Mouse (Mus musculus) G1E-ER4 (cell line): ENCODE results near the gene Rps15. TPM values are rescaled to one million over a fixed set of nuclear protein-coding genes. Genes with fewer than 3 reads are reported as not detected.

Experiments used
- GATA1 ChIP-seq: IDR thresholded peaks from one replicate; pipeline ENCODE4 v1.8.0; 2012; ENCODE audit warnings: low read length, inconsistent platforms
- polyA plus RNA-seq: library from polyadenylated mRNA; stranded (reverse); fragments of >175 nt; gene quantifications from 2 replicates; pipeline ENCODE4 v1.2.3, GENCODE M21; 2012

The Rps15 gene
- polyA plus RNA-seq, 1 experiment = 5,691 TPM

DNA sequence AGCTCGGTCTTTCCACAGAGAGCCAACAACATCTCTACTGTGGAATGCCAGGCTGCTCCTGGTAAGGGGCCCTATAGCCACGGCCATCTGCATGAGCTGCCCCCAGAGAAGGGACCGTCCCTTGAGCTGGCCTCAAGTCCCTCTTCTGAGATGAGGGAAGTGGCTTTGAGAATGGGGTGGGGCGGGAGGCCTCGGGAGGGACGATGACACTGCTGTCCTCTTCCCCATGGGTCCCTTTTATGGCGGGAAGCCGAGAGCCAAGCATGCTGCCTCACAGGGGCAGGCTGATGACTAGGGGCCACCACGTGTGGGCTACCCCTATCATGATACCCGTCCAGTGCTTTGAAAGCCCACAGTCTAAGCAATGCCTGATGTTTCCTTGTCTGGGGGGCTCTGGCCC, 24.8 kb downstream of the Rps15 start:
- no peak for TF ChIP-seq GATA1

DNA sequence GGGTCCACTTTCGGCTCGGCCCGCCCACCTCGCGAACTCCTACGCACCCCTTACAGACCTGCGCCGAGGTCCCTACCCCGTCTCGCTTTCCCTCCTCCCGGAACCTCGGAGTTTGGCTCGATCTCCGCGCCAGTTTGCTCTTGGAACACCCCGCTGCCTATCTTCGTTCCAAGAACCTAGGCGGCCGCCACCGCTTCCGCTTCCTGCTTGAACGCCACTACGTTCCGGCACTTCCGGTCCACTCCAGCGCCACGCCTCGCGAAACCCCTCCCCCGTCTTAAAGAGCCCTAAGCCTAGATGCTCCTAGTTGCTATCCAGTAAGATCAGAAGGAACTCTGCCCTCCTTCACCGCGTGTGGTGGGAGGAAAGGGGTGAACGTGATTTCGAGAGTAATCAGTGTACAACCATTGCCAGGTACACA, 28.1 kb downstream of the Rps15 start, which contains the start of gene 2310011J03Rik:
2310011J03Rik (minus strand) TSS at position 198 of the 421 bp plus-strand sequence.
- no peak for TF ChIP-seq GATA1

DNA sequence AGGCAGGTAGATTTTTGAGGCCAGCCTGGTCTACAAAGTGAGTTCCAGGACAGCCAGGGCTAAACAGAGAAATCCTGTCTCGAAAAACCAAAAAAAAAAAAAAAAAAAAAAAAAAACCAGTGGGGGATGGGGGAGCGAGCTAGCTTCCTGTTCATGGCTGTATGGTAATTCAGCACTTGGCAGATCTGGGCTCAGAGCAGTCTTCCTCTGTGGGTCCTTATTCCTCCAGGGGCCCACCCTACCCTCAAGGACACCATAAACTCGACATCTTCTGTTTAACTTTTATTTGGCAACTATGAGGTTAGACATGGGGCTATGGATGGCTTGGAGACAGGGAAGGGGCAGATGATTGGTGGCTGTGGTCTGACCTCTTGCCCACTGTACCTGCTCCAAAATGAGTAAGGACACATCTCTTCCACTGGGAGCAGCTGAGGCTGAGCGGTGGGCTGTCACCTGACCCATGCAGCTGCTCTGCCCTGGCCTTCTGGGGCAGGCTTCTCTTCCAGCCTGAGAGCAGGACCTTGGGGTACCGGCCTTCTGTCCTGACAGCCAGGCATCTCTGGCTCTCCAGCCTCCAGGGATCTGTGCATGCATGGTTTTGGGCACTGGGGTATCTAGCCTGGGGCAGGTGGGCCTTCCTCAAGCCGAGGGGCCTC, 28.9 kb downstream of the Rps15 start:
- no peak for TF ChIP-seq GATA1

DNA sequence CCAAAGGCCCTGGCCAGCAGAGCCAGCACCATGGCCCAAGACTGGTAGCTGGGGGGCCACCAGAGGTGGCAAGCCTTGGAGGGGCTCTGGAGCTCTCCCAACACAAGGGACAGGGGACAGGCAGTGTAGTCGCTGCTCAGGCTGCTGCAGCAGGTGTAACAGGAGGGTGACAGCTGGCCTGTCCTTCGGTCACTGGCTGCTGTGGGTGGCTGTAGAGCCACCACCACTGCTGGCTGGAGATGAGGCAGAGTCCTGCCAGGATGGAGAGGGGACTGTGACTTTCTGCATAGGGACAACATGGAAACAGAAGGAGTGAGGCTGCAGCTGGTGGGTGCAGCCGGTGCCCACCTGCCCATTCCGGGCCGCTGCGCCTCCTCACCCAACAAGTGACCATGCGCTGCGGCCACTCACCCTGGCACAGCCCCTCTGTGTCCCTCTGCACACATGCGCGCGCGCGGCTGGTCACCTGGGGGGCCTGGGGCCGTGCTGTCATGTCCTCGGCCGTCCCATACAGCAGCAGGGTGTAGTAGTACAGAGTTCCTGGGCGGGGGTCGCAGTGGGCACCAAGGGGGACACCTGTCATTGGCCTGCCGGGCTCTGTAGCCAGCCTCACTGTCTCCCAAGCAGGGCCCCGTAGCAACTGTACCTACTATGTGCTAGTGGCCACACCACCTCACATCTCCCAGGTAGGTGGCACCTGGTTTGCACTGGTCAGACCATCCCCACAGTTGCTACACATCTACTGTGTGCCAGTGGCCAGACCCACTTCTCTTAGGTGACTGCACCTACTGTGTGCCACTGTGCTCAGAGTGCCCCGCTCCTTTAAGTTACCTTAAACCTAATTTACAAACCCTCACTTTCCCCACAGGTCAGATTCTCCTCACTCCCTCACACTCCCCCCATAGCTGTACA, 29.7 kb downstream of the Rps15 start:
- no peak for TF ChIP-seq GATA1

DNA sequence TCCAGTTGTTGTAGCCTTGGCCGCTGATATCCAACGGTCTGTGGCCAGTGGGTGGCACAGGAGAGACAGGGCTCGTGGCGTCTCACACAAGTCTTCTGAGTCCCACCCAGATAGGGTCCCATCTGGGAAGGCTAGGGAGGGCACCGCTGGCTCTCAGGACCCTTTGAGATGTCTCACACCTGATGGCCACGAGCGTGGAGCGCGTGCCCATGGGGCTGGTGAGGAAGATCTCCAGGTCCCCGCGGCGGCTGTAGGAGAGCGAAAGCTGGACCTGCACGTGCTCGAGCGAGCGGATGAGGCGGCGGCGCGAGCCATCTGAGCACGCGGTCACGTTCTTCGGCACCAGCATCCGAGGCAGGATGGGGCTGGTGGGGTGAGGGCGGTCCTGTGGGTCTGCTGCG, 30.6 kb downstream of the Rps15 start:
- TF ChIP-seq GATA1 = no peak

DNA sequence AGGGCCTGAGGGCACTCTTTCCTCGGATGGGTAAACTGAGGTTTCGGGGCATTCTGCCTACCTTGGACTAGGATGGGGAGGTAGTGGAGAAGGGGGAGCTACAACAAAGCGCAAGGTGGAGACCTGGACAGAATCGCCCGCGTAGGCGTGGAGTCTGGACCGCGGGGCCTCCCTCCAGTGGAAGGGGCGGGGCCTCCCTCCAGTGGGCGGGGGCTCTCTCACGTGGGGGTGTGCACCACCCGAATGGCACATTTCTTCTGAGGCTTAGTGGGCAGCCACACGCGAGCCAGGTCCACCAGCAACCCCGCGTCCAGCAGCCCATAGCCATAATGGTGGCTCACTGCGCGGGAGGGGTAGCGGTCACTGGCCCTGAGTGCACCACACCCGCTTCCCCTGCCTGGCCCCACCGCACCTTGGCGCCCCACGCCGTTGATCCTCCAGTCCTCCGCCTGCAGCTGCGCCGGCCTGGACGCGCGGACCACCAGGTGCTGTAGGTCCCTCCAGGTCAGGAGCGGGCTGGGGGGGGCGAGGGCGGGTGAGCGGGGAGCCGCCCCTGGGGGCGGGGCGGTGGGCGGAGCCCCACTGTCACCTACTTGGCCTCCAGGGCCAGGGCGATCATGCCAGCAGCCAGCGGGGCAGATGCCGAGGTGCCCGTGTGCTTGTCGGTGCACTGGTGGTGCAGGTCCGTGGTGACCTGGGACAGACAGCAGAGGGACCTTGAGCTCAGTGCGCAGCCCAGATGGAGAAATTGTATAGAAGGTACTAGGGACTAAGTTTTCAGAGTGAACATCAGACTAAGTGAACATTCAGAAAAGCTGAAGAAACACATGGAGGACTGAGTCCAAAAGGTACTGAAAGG, 31.2 kb downstream of the Rps15 start:
- TF ChIP-seq GATA1 = no peak

DNA sequence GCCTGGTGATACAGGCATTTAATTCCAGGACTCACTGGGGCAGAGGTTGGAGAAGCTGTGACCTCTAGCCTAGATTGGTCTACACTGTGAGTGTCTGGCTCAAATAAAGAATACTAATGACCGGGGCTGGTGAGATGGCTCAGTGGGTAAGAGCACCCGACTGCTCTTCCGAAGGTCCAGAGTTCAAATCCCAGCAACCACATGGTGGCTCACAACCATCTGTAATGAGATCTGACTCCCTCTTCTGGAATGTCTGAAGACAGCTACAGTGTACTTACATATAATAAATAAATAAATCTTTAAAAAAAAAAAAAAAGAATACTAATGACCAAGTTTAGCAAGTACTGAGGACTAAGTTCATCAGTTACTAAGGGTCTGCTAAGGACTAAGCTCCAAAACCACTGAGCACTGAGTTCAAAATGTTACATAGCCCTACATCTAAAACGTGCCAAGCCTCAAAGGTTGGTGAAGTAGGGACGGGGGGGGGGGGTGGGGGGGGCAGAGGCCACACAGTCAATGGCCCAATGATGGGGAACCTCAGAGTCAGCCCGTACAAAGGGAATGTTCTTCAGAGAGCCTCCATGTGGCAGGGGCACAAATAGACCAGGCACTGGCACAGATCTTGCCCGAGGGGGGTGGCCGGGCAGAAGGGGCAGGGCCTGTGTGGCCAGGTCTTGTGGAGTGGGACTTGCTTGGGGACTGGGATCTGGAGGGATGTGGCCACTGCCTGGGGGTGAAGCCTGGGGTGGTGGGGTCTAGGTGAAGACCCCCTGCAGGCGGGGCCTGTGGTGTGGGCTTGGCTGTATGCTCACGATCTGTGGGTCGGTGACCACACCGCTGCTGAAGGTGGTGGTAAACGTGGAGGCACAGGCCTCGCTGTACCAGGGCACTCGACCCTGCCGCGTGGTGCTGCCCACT, 32.1 kb downstream of the Rps15 start:
- TF ChIP-seq GATA1 = no peak

DNA sequence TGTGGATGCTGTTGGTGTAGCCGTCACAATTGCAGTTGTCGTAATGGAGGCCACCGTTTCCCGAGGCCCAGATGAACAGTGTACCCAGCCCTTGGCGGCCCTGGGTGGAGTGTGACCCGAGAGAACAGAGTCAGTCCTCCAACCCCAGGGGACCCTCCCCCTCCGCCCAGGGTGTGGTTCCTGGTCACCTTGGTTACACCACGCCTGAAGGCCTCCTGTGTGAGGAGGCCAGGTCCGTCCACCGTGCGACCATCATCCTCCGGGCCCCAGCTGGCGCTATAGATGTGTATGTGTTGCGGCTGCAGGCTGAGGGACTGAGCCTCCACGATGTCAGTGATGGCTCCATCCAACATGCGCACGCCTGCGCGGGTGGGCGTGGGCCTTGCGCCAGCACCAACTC, 32.8 kb downstream of the Rps15 start:
- TF ChIP-seq GATA1 = no peak

DNA sequence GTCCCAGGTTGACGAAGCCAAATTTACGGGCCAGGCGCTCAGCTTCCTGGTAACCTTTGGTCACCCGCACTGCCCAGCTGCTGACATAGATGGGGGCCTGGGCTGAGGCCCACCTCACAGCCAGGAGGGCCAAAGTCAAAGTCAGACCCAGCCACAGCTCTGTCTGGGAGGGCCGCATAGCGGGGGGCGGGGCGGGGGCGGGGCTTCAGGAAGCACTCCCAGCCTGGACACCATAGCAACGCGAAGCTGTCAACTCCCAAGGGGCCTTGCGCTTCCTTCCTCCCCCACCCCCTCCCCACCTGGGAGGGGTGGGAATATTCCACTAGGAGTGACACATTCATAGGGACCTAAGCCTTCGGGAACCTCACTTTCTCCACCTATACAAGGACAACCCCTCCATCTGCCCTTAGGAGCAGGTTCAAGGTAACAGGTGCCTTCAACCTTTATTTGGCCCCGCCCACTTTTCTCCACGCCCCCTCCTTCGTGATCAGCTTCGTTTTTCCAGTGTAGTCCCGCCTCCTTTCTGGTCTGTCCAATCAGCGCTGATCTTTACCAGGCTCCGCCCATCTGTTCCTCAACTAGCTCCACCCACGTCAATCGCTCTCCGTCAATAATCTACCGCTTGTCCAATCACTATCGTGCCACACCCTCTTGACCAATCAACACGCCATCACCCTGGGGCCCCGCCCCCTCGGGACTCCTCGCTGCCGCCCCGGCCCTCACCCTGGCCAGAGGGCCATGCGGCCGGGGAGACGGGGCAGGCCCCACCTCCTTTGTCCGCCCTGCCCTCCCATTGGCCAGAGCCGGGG, 37.2 kb downstream of the Rps15 start, which contains the start of the genes Pcsk4 and Reep6:
Pcsk4 (minus strand) TSS at position 226 of the 809 bp plus-strand sequence.
Reep6 (plus strand) TSS at position 681 of the 809 bp plus-strand sequence.
- TF ChIP-seq GATA1 = no peak

- TF ChIP-seq GATA1 = no peak
These were observed 37.8 kb downstream of the Rps15 start for GRCm38 (mm10) chr10:80330084-80330483.

DNA sequence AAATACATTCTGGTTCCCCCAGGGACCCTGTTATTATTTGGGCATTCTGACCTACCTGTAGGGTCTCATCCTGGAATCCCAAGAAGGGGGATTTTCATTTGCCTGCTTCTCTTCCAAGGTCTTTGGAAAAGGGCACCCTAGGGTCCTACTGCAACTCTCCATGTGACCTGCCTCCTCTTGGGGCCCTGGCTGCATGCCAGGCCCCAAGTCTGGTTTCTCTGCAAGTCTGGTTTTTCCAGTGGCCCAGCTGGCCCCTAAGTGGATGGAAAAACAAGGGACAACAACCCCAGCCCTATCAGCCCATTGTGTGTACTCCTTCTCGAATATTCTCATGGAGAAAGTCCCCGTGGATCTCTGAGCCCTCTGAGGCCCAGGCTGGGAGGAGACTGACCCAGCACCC, 38.6 kb downstream of the Rps15 start:
- TF ChIP-seq GATA1 = no peak

DNA sequence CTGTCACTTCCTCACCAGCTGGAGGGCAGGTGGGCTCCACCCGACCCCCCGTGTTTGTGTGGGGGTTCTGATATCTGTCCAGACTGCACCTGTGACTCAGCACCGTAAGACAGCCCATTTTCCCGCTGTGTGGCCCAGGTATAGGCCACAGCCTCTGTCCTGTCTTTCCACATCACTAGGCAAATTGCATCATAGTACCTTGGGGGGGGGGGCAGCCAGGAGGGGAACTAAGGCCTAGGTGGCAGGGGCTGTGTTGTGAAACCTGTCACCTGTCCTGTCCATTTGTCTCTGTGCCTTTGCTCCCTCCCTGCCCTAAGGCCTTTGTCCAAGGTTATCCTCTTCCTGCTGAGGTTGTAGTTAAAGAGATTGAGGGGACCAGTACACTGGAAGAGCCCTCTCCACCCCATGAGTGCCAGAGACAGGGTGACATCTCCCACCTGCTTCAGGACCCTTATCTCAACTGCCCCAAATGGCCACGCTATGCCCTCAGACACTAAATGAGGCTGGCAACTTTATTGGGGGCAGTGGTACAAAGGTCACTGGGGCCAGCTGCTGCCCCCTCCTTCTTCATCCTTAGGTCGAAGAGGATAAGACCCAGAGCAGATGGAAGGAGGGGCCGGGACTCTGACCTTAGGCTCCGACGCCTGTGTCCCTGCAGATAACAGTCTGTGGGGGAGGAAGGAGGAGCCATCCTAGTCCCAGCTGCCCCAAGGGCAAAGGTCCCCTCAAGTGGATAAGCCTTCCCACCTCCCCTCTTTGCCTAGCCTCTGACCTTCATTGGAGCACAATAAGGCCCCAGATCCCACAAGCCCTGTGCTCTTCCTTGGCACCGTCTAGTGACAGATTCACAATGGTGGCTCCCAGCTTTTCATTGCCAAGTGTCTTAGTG, 39.6 kb downstream of the Rps15 start:
- no peak for TF ChIP-seq GATA1
